Mouse (Mus musculus) heart, embryonic 15.5 days (tissue): ENCODE data around the gene Bmp7. TPM values are rescaled to one million over a fixed set of nuclear protein-coding genes. Genes with fewer than 3 reads are reported as not detected.
A peak's percentile ranks its signal among the peaks of the same experiment; 100 is the strongest.

Source experiments
- ATAC-seq: fragments of 200-750 bp; cut with Nextera tagmentation; replicated peaks from 2 replicates; pipeline ENCODE4 v1.8.0; 2017; ENCODE audit warnings: low read depth, moderate TSS enrichment; ENCODE audit not compliant: insufficient number of reproducible peaks, insufficient read depth, low FRiP score
- H3K27ac ChIP-seq: fragments of 300-500 bp; sonication (generic); 2 replicates; pipeline ENCODE4 v1.5.1; 2015; ENCODE audit warnings: mild to moderate bottlenecking, inconsistent platforms
- H3K27me3 ChIP-seq: fragments of 300-500 bp; sonication (generic); 2 replicates; pipeline ENCODE4 v1.6.1; 2015; ENCODE audit warnings: inconsistent platforms
- H3K36me3 ChIP-seq: fragments of 300-500 bp; sonication (generic); 2 replicates; pipeline ENCODE4 v1.6.1; 2015; ENCODE audit warnings: mild to moderate bottlenecking, inconsistent platforms
- H3K4me1 ChIP-seq: fragments of 300-500 bp; sonication (generic); replicated peaks from 2 replicates; pipeline ENCODE4 v1.6.1; 2015; ENCODE audit warnings: inconsistent platforms
- H3K4me2 ChIP-seq: fragments of 300-500 bp; sonication (generic); 2 replicates; pipeline ENCODE4 v1.6.1; 2015; ENCODE audit warnings: inconsistent platforms, mild to moderate bottlenecking, moderate library complexity
- H3K4me3 ChIP-seq: fragments of 300-500 bp; sonication (generic); 2 replicates; pipeline ENCODE4 v1.5.1; 2015; ENCODE audit warnings: mild to moderate bottlenecking, inconsistent platforms
- H3K9ac ChIP-seq: fragments of 300-500 bp; sonication (generic); 2 replicates; pipeline ENCODE4 v1.6.1; 2015; ENCODE audit warnings: mild to moderate bottlenecking, inconsistent platforms
- H3K9me3 ChIP-seq: fragments of 300-500 bp; sonication (generic); replicated peaks from 2 replicates; pipeline ENCODE4 v1.6.1; 2016; ENCODE audit warnings: inconsistent platforms
- WGBS: fragments of 180-500 bp; shearing (Covaris S2); methylation state at CpG from one replicate; pipeline ENCODE4 v1.1.7; 2015; ENCODE audit warnings: mixed read lengths; 5-methylcytosine and 5-hydroxymethylcytosine counted together
- polyA plus RNA-seq: library from polyadenylated mRNA; unstranded; fragments of >200 nt; fragmentation: Nextera tagmentation; extraction: Ambion mirVana; gene quantifications from 2 replicates; pipeline ENCODE4 v1.2.1, GENCODE M21; 2015

Gene Bmp7
- polyA plus RNA-seq, 1 experiment from 2014 or later, result 31.3 TPM

GRCm38 (mm10) chr2:172863469-172863856 lies 76.7 kb downstream of the Bmp7 start:
- Histone ChIP-seq H3K9me3 (no peaks in the 10 kb centered on the region), H3K27ac (peak overlapping the region; percentile 94), H3K4me1 (peaks cover 74% of the 10 kb centered on the region), H3K36me3 (no peaks in the 10 kb centered on the region), H3K27me3 (no peaks in the 10 kb centered on the region), H3K9ac (peak overlapping the region; percentile 30; the same call in 1 of the 2 replicates), H3K4me3 (peak overlapping the region; percentile 23), H3K4me2 (peak overlapping the region; percentile 58)
- WGBS, result 28% methylated on average over 14 of the region's 14 CpGs
- no peak for ATAC-seq

DNA sequence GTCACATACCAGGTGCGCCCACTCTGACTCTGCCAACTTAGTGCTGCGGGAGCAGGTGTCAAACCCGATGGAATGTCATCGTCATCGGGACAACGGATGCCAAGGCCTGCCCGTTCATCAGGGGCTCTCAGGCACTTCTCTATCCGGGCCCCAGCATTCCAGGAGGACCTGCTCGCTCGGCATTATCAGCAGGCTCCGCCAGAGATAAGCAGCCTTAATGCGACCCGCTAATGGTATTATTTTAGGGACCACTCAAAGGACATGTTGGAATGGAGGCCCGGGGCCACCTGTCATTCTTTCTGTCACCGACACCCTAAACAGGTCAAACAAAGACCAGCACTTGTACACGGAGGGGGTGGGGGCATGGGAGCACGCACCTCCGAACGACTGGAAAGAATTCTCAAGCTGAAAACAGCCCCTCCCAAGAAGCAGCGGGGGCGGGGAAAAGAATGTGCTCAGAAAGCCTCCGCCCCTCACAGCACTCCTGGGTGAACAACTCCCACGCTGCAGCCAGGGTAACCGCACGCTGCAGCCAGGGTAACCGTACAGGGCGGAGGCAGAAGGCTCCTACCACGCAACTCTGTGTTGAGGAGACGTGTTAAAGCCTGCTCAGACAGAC lies 77.2 kb downstream of the Bmp7 start:
- 7% methylated on average over 29 of the region's 29 CpGs for WGBS
- H3K4me3 ChIP-seq, result peak overlapping the region; percentile 23
- peak; percentile 84 for ATAC-seq
- H3K4me2 ChIP-seq, result peak overlapping the region; percentile 58
- H3K27ac ChIP-seq, result peak overlapping the region; percentile 94
- H3K36me3 ChIP-seq, result no peaks in the 10 kb centered on the region
- H3K9ac ChIP-seq, result peak overlapping the region; percentile 30; the same call in 1 of the 2 replicates
- peaks cover 74% of the 10 kb centered on the region for H3K4me1 ChIP-seq
- no peaks in the 10 kb centered on the region for H3K9me3 ChIP-seq
- no peaks in the 10 kb centered on the region for H3K27me3 ChIP-seq

GRCm38 (mm10) chr2:172862424-172862823 lies 77.7 kb downstream of the Bmp7 start:
- no peak for ATAC-seq
- WGBS, result 26% methylated on average over 19 of the region's 19 CpGs
- 0 out of 2 replicates have a peak overlapping the region, but pooled peaks have one; percentile 20 for H3K9ac ChIP-seq
- H3K4me1 ChIP-seq, result peaks cover 71% of the 10 kb centered on the region
- peak overlapping the region; percentile 23 for H3K4me3 ChIP-seq
- H3K27me3 ChIP-seq, result no peaks in the 10 kb centered on the region
- H3K36me3 ChIP-seq, result no peaks in the 10 kb centered on the region
- peak overlapping the region; percentile 94 for H3K27ac ChIP-seq
- no peaks in the 10 kb centered on the region for H3K9me3 ChIP-seq
- peak overlapping the region; percentile 58 for H3K4me2 ChIP-seq

GRCm38 (mm10) chr2:172861590-172861989 lies 78.5 kb downstream of the Bmp7 start:
- no peaks in the 10 kb centered on the region for H3K27me3 ChIP-seq
- H3K36me3 ChIP-seq, result no peaks in the 10 kb centered on the region
- no peaks in the 10 kb centered on the region for H3K9me3 ChIP-seq
- H3K27ac ChIP-seq, result peak overlapping the region; percentile 94
- H3K4me3 ChIP-seq, result no peak overlapping the region
- no peak overlapping the region for H3K4me2 ChIP-seq
- H3K4me1 ChIP-seq, result peaks cover 64% of the 10 kb centered on the region
- ATAC-seq, result 0 out of 2 replicates have a peak, but pooled peaks have one; percentile 11
- WGBS, result 48% methylated on average over 14 of the region's 14 CpGs
- H3K9ac ChIP-seq, result peak overlapping the region; percentile 8; the same call in 1 of the 2 replicates

DNA sequence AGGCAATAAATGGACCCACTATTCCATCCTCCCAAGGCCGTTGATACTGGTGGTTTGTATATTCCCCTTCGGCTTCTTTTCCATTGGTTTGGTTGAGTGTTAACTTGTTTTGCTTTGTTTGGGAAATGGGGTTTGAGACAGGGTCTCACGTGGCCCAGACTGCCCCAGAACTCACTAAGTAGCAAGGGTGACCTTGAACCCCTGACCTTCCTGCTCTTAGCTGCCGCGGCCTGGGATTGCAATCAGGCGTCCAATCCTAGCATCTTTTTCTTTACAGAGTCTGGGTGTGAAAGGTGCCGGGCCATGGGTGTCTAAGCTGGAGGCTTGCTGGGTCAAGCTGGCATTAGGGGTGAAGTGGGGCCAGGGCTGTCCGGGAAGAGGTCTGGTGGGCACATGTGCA lies 79.5 kb downstream of the Bmp7 start:
- Histone ChIP-seq H3K4me3 (no peak overlapping the region), H3K27me3 (no peaks in the 10 kb centered on the region), H3K27ac (no peak overlapping the region), H3K9ac (no peak overlapping the region), H3K4me2 (no peak overlapping the region), H3K36me3 (no peaks in the 10 kb centered on the region), H3K4me1 (peaks cover 61% of the 10 kb centered on the region), H3K9me3 (no peaks in the 10 kb centered on the region)
- 82% methylated on average over 8 of the region's 8 CpGs for WGBS
- ATAC-seq, result no peak

DNA sequence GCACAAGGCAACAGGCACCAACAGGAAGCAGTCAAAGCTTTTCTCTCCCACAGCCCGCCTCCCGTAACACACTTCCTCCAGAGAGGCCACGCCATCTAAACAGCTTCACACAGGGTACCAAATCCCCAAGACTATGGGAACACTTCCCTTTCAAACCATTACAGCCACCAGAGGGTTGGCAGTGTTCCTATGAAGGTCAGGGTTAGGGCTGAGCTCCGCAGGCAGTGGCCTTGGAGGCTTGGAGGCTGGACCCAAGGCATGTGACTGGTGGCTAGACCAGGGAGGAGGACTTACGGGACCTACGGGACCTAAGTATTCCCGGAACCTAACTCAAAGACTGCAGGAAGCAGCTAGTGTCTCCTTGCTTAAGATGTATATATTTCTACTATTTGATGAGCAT lies 80.0 kb downstream of the Bmp7 start:
- Histone ChIP-seq H3K27me3 (no peaks in the 10 kb centered on the region), H3K27ac (no peak overlapping the region), H3K4me2 (no peak overlapping the region), H3K4me3 (no peak overlapping the region), H3K9ac (no peak overlapping the region), H3K4me1 (peaks cover 56% of the 10 kb centered on the region), H3K36me3 (no peaks in the 10 kb centered on the region), H3K9me3 (no peaks in the 10 kb centered on the region)
- WGBS, result 85% methylated on average over 7 of the region's 7 CpGs
- no peak for ATAC-seq

DNA sequence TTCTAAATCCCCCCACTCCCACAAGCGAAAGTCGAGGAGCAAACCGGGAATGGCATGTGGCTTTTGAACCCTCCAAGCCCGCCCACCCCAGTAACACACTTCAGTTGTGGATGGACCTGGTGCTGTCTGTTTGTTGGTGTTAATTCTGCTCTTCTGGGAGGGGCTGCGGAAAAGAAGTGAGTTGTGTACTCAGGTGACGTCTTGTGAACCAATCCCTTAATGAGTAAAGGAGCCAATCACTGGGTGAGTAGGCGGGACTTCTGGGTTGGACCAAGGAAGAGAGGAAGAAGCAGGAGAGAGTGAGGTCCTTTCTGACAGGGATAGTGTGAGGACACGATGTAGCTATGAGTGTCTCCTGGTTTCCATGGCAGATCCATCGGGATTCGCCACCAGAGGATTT lies 83.1 kb downstream of the Bmp7 start:
- no peak overlapping the region for H3K27ac ChIP-seq
- H3K9ac ChIP-seq, result no peak overlapping the region
- no peak for ATAC-seq
- H3K36me3 ChIP-seq, result no peaks in the 10 kb centered on the region
- H3K4me2 ChIP-seq, result no peak overlapping the region
- H3K4me3 ChIP-seq, result no peak overlapping the region
- H3K9me3 ChIP-seq, result no peaks in the 10 kb centered on the region
- H3K4me1 ChIP-seq, result peaks cover 40% of the 10 kb centered on the region
- H3K27me3 ChIP-seq, result no peaks in the 10 kb centered on the region
- WGBS, result 64% methylated on average over 10 of the region's 10 CpGs

DNA sequence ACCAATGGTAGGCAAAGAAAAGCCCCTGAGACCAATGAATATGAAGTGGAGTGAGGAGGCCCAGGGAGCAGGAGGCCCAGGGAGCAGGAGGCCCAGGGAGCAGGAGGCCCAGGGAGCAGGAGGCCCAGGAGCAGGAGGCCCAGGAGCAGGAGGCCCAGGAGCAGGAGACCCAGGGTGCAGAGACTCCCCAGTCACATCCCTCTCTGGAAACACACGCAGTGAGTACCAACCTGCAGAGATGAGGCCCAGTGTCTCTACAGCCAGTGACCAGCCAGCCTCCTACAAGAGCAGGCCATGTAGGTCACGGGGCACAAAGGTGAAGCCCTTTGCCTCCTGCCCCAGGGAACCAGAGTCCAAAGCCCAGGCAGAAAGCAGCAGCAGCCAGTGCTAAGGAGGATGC lies 83.6 kb downstream of the Bmp7 start:
- Histone ChIP-seq H3K27me3 (no peaks in the 10 kb centered on the region), H3K27ac (no peak overlapping the region)
- WGBS, result 68% methylated on average over 2 of the region's 2 CpGs

DNA sequence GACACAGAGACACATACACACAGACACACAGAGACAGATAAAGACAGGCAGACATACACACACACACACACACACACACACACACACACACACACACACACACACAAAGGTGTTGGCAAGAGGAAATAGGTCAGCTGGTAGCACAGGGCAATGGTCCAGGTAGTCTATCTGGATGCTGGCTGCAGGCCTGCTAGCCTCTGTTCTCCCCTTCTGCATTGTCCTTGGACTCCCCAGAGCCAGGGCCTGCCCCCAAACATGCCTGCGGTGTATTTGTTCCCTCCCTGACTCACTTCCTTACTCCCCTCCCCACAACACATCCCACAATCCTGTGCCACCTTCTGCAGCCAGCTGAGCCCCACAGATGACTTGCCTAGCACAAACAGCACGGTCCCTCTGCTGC lies 86.0 kb downstream of the Bmp7 start:
- H3K4me3 ChIP-seq, result no peak overlapping the region
- peaks cover 18% of the 10 kb centered on the region; the same call in 1 of the 2 replicates for H3K4me1 ChIP-seq
- WGBS, result 47% methylated on average over 2 of the region's 2 CpGs
- no peak overlapping the region for H3K9ac ChIP-seq
- no peak overlapping the region for H3K4me2 ChIP-seq
- H3K36me3 ChIP-seq, result no peaks in the 10 kb centered on the region
- H3K9me3 ChIP-seq, result no peaks in the 10 kb centered on the region
- H3K27me3 ChIP-seq, result no peaks in the 10 kb centered on the region
- peak overlapping the region; percentile 39 for H3K27ac ChIP-seq
- ATAC-seq, result peak; percentile 61

More for the DNA sequence above, 83.6 kb downstream of the Bmp7 start:
- H3K4me1 ChIP-seq, result peaks cover 35% of the 10 kb centered on the region
- ATAC-seq, result no peak
- H3K4me3 ChIP-seq, result no peak overlapping the region
- H3K9me3 ChIP-seq, result no peaks in the 10 kb centered on the region
- no peak overlapping the region for H3K9ac ChIP-seq
- no peak overlapping the region for H3K4me2 ChIP-seq
- no peaks in the 10 kb centered on the region for H3K36me3 ChIP-seq

DNA sequence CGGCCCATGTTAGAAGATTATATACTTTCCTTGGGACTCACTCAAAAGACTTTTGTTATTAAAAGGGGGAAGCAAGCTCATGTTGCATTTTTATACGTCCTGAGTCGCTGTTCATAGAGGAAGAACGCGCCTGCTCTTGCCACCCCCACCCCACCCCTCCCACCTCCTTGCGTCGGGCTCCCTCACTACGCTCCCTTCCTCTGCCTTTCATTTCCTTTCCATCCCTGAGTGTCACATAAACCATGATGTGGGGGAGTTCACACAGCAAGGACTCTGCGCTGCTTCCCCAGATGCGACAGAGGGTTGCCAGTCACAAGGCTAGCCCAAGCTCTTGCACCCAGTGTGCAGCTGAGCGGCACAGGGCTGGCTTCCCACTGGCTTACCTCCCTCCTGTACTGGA lies 88.3 kb downstream of the Bmp7 start:
- Histone ChIP-seq H3K4me2 (no peak overlapping the region), H3K36me3 (no peaks in the 10 kb centered on the region), H3K27ac (no peak overlapping the region), H3K4me1 (peaks cover 18% of the 10 kb centered on the region; the same call in 1 of the 2 replicates), H3K9ac (no peak overlapping the region), H3K4me3 (no peak overlapping the region), H3K9me3 (no peaks in the 10 kb centered on the region), H3K27me3 (no peaks in the 10 kb centered on the region)
- ATAC-seq, result no peak
- 64% methylated on average over 11 of the region's 11 CpGs for WGBS

GRCm38 (mm10) chr2:172848193-172848592 lies 91.9 kb downstream of the Bmp7 start:
- WGBS, result 67% methylated on average over 6 of the region's 6 CpGs
- Histone ChIP-seq H3K4me1 (peaks cover 13% of the 10 kb centered on the region), H3K4me2 (no peak overlapping the region), H3K9me3 (no peaks in the 10 kb centered on the region), H3K36me3 (no peaks in the 10 kb centered on the region), H3K27me3 (no peaks in the 10 kb centered on the region), H3K4me3 (no peak overlapping the region), H3K9ac (no peak overlapping the region), H3K27ac (no peak overlapping the region)
- ATAC-seq, result no peak

DNA sequence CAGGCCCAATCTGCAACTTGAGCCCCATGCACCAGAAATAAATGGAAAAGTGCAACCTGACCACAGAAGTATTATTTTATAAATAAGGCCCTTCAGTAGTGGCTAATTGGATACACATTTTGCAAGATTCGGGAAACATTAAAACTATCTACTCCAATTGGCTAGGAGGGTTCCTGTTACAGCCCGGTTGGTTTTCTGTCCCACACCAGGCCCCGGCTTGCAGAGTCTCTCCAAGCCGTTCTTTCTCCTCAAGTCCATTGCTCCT lies 93.9 kb downstream of the Bmp7 start:
- no peak for ATAC-seq
- no peak overlapping the region for H3K4me2 ChIP-seq
- H3K9ac ChIP-seq, result no peak overlapping the region
- no peaks in the 10 kb centered on the region for H3K36me3 ChIP-seq
- H3K4me3 ChIP-seq, result no peak overlapping the region
- H3K4me1 ChIP-seq, result peaks cover 16% of the 10 kb centered on the region
- H3K9me3 ChIP-seq, result no peaks in the 10 kb centered on the region
- H3K27ac ChIP-seq, result no peak overlapping the region
- WGBS, result 72% methylated on average over 4 of the region's 4 CpGs
- H3K27me3 ChIP-seq, result no peaks in the 10 kb centered on the region
